In genomic region chr5:134746890-134747511, GRCm38 (mm10) we compare ENCODE assay signal across 9 mouse cellular contexts. TPM values are rescaled to one million over a fixed set of nuclear protein-coding genes. Genes with fewer than 3 reads are reported as not detected.
DNase-seq lines count a peak whose midpoint lies in the region; ATAC-seq and TF ChIP-seq lines count a peak whose summit lies in the region.
"Had no signal": no experiment of that assay in that cellular context is flagged by ENCODE, and none has a peak within 500 bp of the region (broad histone marks: within the 10 kb centered on the region; RNA-seq: fewer than 3 reads in every experiment).

Gene Eln (minus strand): TSS chr5:134747323.

- no peaks in the 10 kb centered on the region for H3K36me3 ChIP-seq in kidney, embryonic 15.5 days
- no peaks in the 10 kb centered on the region for H3K36me3 ChIP-seq in hindbrain, embryonic 12.5 days
- H3K36me3 ChIP-seq in liver, embryonic 11.5 days (ENCODE audit: control insufficient read depth, insufficient read depth, low read length): no peaks in the 10 kb centered on the region
- no peaks in the 10 kb centered on the region for H3K36me3 ChIP-seq in neural tube, embryonic 15.5 days
- H3K36me3 ChIP-seq: G1E had no signal

- H3K4me2 ChIP-seq in kidney, embryonic 15.5 days: peak within 1 kb of the TSS; percentile 83
- H3K4me2 ChIP-seq in hindbrain, embryonic 12.5 days (replicated peaks): peak within 1 kb of the TSS; percentile 68
- peak within 1 kb of the TSS; percentile 63 for H3K4me2 ChIP-seq in liver, embryonic 11.5 days
- H3K4me2 ChIP-seq in neural tube, embryonic 15.5 days: peak within 1 kb of the TSS; percentile 85

- H3K9me3 ChIP-seq in kidney, embryonic 15.5 days (replicated peaks): no peaks in the 10 kb centered on the region
- no peaks in the 10 kb centered on the region for H3K9me3 ChIP-seq in hindbrain, embryonic 12.5 days (replicated peaks)
- no peaks in the 10 kb centered on the region for H3K9me3 ChIP-seq in liver, embryonic 11.5 days (ENCODE audit: control insufficient read depth, low read length)
- no peaks in the 10 kb centered on the region for H3K9me3 ChIP-seq in neural tube, embryonic 15.5 days (replicated peaks)
- H3K9me3 ChIP-seq: G1E had no signal

- ATAC-seq in kidney, embryonic 15.5 days (replicated peaks; ENCODE audit: low FRiP score): peak; percentile 67
- peak; percentile 73 for ATAC-seq in hindbrain, embryonic 12.5 days (ENCODE audit: low FRiP score)
- no peak for ATAC-seq in liver, embryonic 11.5 days (replicated peaks; ENCODE audit: low FRiP score)
- ATAC-seq in neural tube, embryonic 15.5 days (ENCODE audit: low FRiP score): peak; percentile 82
- ATAC-seq in megakaryocyte, adult 5-6 weeks (ENCODE audit: poor library complexity, severe bottlenecking): no peak

- no peak for DNase-seq in kidney, adult 11 months
- peak in 1 of 2 experiments; percentile 28 for DNase-seq in adrenal gland, postnatal 36 days
- DNase-seq in gastrocnemius, adult 2 months: peak; percentile 75
- no peak for DNase-seq in liver, embryonic 11.5 days (ENCODE audit: low spot score)

- intact Hi-C loops in gastrocnemius, adult 2 months (cut with DNase I): no loop called here

- TF ChIP-seq CTCF in gastrocnemius, adult 2 months (IDR thresholded peaks at IDR 0.05): no peak

- peaks cover 10% of the 10 kb centered on the region; the same call in 1 of the 2 replicates for H3K27me3 ChIP-seq in kidney, embryonic 15.5 days
- peaks cover 18% of the 10 kb centered on the region for H3K27me3 ChIP-seq in hindbrain, embryonic 12.5 days
- peaks cover 16% of the 10 kb centered on the region for H3K27me3 ChIP-seq in liver, embryonic 11.5 days (replicated peaks; ENCODE audit: control insufficient read depth, insufficient read depth, low read length)
- H3K27me3 ChIP-seq in neural tube, embryonic 15.5 days (replicated peaks): no peaks in the 10 kb centered on the region; the same call in 1 of the 2 replicates

- H3K4me3 ChIP-seq in kidney, embryonic 15.5 days (replicated peaks): peak within 1 kb of the TSS; percentile 47
- peak within 1 kb of the TSS; percentile 82 for H3K4me3 ChIP-seq in gastrocnemius, adult 2 months
- H3K4me3 ChIP-seq in hindbrain, embryonic 12.5 days: peak within 1 kb of the TSS; percentile 35
- H3K4me3 ChIP-seq in liver, embryonic 11.5 days (ENCODE audit: low read depth, low read length): peak within 1 kb of the TSS; percentile 38
- peak within 1 kb of the TSS; percentile 49 for H3K4me3 ChIP-seq in neural tube, embryonic 15.5 days (replicated peaks)

- peak within 1 kb of the TSS; percentile 66 for H3K27ac ChIP-seq in kidney, embryonic 15.5 days
- peak within 1 kb of the TSS; percentile 93 for H3K27ac ChIP-seq in gastrocnemius, adult 2 months
- 0 out of 2 replicates have a peak within 1 kb of the TSS, but pooled peaks have one; percentile 2 for H3K27ac ChIP-seq in hindbrain, embryonic 12.5 days
- no peak within 1 kb of the TSS for H3K27ac ChIP-seq in liver, embryonic 11.5 days (ENCODE audit: low read depth, low read length)
- peak within 1 kb of the TSS; percentile 70 for H3K27ac ChIP-seq in neural tube, embryonic 15.5 days (replicated peaks)

- peak within 1 kb of the TSS; percentile 43 for H3K9ac ChIP-seq in kidney, embryonic 15.5 days
- H3K9ac ChIP-seq in hindbrain, embryonic 12.5 days: peak within 1 kb of the TSS; percentile 49
- no peak within 1 kb of the TSS for H3K9ac ChIP-seq in liver, embryonic 11.5 days (ENCODE audit: low read depth, low read length)
- peak within 1 kb of the TSS; percentile 60 for H3K9ac ChIP-seq in neural tube, embryonic 15.5 days (replicated peaks)

- 1% methylated on average over 21 of the region's 28 CpGs for WGBS in kidney, embryonic 15.5 days
- WGBS in hindbrain, embryonic 12.5 days: 3% methylated on average over 17 of the region's 28 CpGs
- WGBS in liver, embryonic 11.5 days: 3% methylated on average over 21 of the region's 28 CpGs
- 2% methylated on average over 22 of the region's 28 CpGs for WGBS in neural tube, embryonic 15.5 days

- peaks cover 41% of the 10 kb centered on the region for H3K4me1 ChIP-seq in kidney, embryonic 15.5 days
- H3K4me1 ChIP-seq in hindbrain, embryonic 12.5 days: peaks cover 13% of the 10 kb centered on the region
- peaks cover 2% of the 10 kb centered on the region; the same call in 1 of the 2 replicates for H3K4me1 ChIP-seq in liver, embryonic 11.5 days (replicated peaks; ENCODE audit: control insufficient read depth, insufficient read depth, low read length)
- peaks cover 16% of the 10 kb centered on the region for H3K4me1 ChIP-seq in neural tube, embryonic 15.5 days

RNA-seq across cellular contexts. Expression of gene Eln, which starts in this region (rescaled TPM):
- 81.4 and 99.6 TPM in 2 replicates for polyA plus RNA-seq in kidney, embryonic 15.5 days (2015; fragmentation: Nextera tagmentation; extraction: Ambion mirVana)
- 10 to 100 TPM; 20.4 to 51.7 TPM for total RNA-seq in adrenal gland, postnatal 36 days (2021)
- total RNA-seq in gastrocnemius, adult 2 months (2021): 10 to 100 TPM; 17.6 to 31.6 TPM
- 7.2 and 10.1 TPM in 2 replicates for polyA plus RNA-seq in hindbrain, embryonic 12.5 days (2016; fragmentation: Nextera tagmentation; extraction: Ambion mirVana)
- 3.5 and 4.4 TPM in 2 replicates for polyA plus RNA-seq in liver, embryonic 11.5 days (2014; fragmentation: Nextera tagmentation; extraction: Ambion mirVana)
- 25.8 and 51.6 TPM in 2 replicates for polyA plus RNA-seq in neural tube, embryonic 15.5 days (2015; fragmentation: Nextera tagmentation; extraction: Ambion mirVana)
- not detected in 2 replicates for total RNA-seq in megakaryocyte, adult 5-6 weeks (2015)
- total RNA-seq in megakaryocyte, adult 5-6 weeks (2017): not detected in 2 replicates
- polyA plus RNA-seq: G1E had no signal

Comparison
In these comparisons a context has a peak if more than half of its experiments do, and no peak if none do; other contexts are left out.
1. RNA of gene Eln (total RNA-seq): 20.4 to 51.7 TPM in adrenal gland, postnatal 36 days and 17.6 to 31.6 TPM in gastrocnemius, adult 2 months; not detected in megakaryocyte, adult 5-6 weeks; every median in the first group is over 10 times any median in the second.
2. ATAC-seq: peak in kidney, embryonic 15.5 days (single experiment), hindbrain, embryonic 12.5 days (single experiment) and neural tube, embryonic 15.5 days (single experiment); none in liver, embryonic 11.5 days (single experiment) and megakaryocyte, adult 5-6 weeks (single experiment).
3. Peak in every context shown above with its lines, with median percentiles within 50 percentile points of each other: H3K4me2 ChIP-seq and H3K4me3 ChIP-seq.